Mouse (Mus musculus) CH12.LX (cell line): ENCODE measurements around the gene Rreb1. TPM values are rescaled to one million over a fixed set of nuclear protein-coding genes. Genes with fewer than 3 reads are reported as not detected.
A peak's percentile ranks its signal among the peaks of the same experiment; 100 is the strongest.

Source experiments
- DNase-seq: peaks from one replicate; pipeline ENCODE4 v3.0.0-alpha.2; 2013; ENCODE audit errors: extremely low read depth
- H3K27ac ChIP-seq: 2 replicates; pipeline ENCODE4 v1.5.1; 2012; ENCODE audit warnings: low read depth, mild to moderate bottlenecking, control low read depth, moderate library complexity; ENCODE audit not compliant: insufficient read depth
- H3K27me3 ChIP-seq: replicated peaks from 2 replicates; pipeline ENCODE3; 2012; ENCODE audit warnings: inconsistent platforms
- H3K36me3 ChIP-seq, 2 experiments: replicated peaks in 1 of 2; 2 replicates each; pipeline versions ENCODE3 to v1.6.1; 2012; ENCODE audit warnings: inconsistent platforms in 1 of 2, low read length in 1 of 2, mild to moderate bottlenecking in 1 of 2, mixed read lengths in 1 of 2, moderate library complexity in 1 of 2; ENCODE audit not compliant: control insufficient read depth in 1 of 2, insufficient read depth in 1 of 2
- H3K4me1 ChIP-seq, 2 experiments: 2 replicates each; pipeline ENCODE4 v1.6.1; 2012; ENCODE audit warnings: inconsistent platforms in 1 of 2, moderate library complexity in 1 of 2; ENCODE audit not compliant: insufficient read depth in 2 of 2, control insufficient read depth in 1 of 2
- H3K4me2 ChIP-seq: 2 replicates; pipeline ENCODE4 v1.6.1; 2012; ENCODE audit warnings: low read depth, mild to moderate bottlenecking, control low read depth; ENCODE audit not compliant: poor library complexity, insufficient read depth, severe bottlenecking
- H3K4me3 ChIP-seq, 3 experiments: fragments of 150-350 bp in 1 of 3; sonication (generic) in 1 of 3; replicated peaks in 1 of 3; 2 replicates each; pipeline versions ENCODE3 to v1.5.1; 2011 to 2012; ENCODE audit warnings: low read depth in 2 of 3, low read length in 2 of 3, mild to moderate bottlenecking in 2 of 3, moderate library complexity in 2 of 3, control low read depth in 1 of 3, improper control_type of control experiment in 1 of 3, inconsistent platforms in 1 of 3, mixed read lengths in 1 of 3; ENCODE audit not compliant: poor library complexity in 1 of 3
- H3K79me2 ChIP-seq: replicated peaks from 2 replicates; pipeline ENCODE4 v1.6.1; 2012; ENCODE audit warnings: mild to moderate bottlenecking, moderate library complexity; ENCODE audit not compliant: control insufficient read depth, poor library complexity, insufficient read depth, severe bottlenecking; ENCODE audit errors: extremely low read depth
- H3K9ac ChIP-seq: 2 replicates; pipeline ENCODE4 v1.6.1; 2012; ENCODE audit warnings: low read depth, mild to moderate bottlenecking, control low read depth, moderate library complexity; ENCODE audit not compliant: insufficient read depth
- H3K9me3 ChIP-seq: replicated peaks from 2 replicates; pipeline ENCODE3; 2012; ENCODE audit warnings: low read length, inconsistent platforms, mixed read lengths
- BHLHE40 ChIP-seq: IDR thresholded peaks from 2 replicates; pipeline ENCODE4 v1.6.1; 2011; ENCODE audit warnings: mild to moderate bottlenecking, low read depth, low read length, improper control_type of control experiment
- CHD1 ChIP-seq: IDR thresholded peaks from 2 replicates; pipeline ENCODE4 v1.6.1; 2012; ENCODE audit warnings: low read depth, low read length, improper control_type of control experiment, inconsistent platforms
- CHD2 ChIP-seq: IDR thresholded peaks from 2 replicates; pipeline ENCODE4 v1.6.1; 2011; ENCODE audit warnings: low read length, improper control_type of control experiment
- ELF1 ChIP-seq: IDR thresholded peaks from 2 replicates; pipeline ENCODE4 v1.6.1; 2014; ENCODE audit warnings: low read depth, mild to moderate bottlenecking, inconsistent platforms, low read length, improper control_type of control experiment
- EP300 ChIP-seq: IDR thresholded peaks from 2 replicates; pipeline ENCODE4 v1.6.1; 2011; ENCODE audit warnings: low read length, improper control_type of control experiment
- ETS1 ChIP-seq: conservative IDR thresholded peaks from 2 replicates; pipeline ENCODE4 v1.6.1; 2012; ENCODE audit warnings: low read depth, mild to moderate bottlenecking, inconsistent platforms, low read length, improper control_type of control experiment, moderate library complexity
- HCFC1 ChIP-seq: IDR thresholded peaks from 2 replicates; pipeline ENCODE4 v1.6.1; 2012; ENCODE audit warnings: low read depth, mild to moderate bottlenecking, inconsistent platforms, low read length, improper control_type of control experiment
- MAFK ChIP-seq: IDR thresholded peaks from 2 replicates; pipeline ENCODE4 v1.6.1; 2011; ENCODE audit warnings: low read length, improper control_type of control experiment; ENCODE audit not compliant: insufficient replicate concordance
- MAZ ChIP-seq: IDR thresholded peaks from 2 replicates; pipeline ENCODE4 v1.6.1; 2012; ENCODE audit warnings: low read depth, mild to moderate bottlenecking, inconsistent platforms, low read length, improper control_type of control experiment, moderate library complexity
- PAX5 ChIP-seq: IDR thresholded peaks from 2 replicates; pipeline ENCODE4 v1.6.1; 2012; ENCODE audit warnings: low read length, inconsistent platforms, mixed read lengths
- POLR2A ChIP-seq: IDR thresholded peaks from 2 replicates; pipeline ENCODE4 v1.6.1; 2011; ENCODE audit warnings: low read depth, mild to moderate bottlenecking, improper control_type of control experiment, low read length
- SMC3 ChIP-seq: IDR thresholded peaks from 2 replicates; pipeline ENCODE4 v1.6.1; 2011; ENCODE audit warnings: low read depth, low read length, improper control_type of control experiment
- TCF12 ChIP-seq: IDR thresholded peaks from 2 replicates; pipeline ENCODE4 v1.6.1; 2014; ENCODE audit warnings: low read depth, mild to moderate bottlenecking, inconsistent platforms, low read length, improper control_type of control experiment
- USF1 ChIP-seq: IDR thresholded peaks from 2 replicates; pipeline ENCODE4 v1.6.1; 2014; ENCODE audit warnings: low read depth, mild to moderate bottlenecking, inconsistent platforms, low read length, improper control_type of control experiment
- USF2 ChIP-seq: conservative IDR thresholded peaks from 2 replicates; pipeline ENCODE4 v1.6.1; 2011; ENCODE audit warnings: low read depth, low read length, improper control_type of control experiment
- ZC3H11A ChIP-seq: IDR thresholded peaks from 2 replicates; pipeline ENCODE4 v1.6.1; 2012; ENCODE audit warnings: low read depth, mild to moderate bottlenecking, inconsistent platforms, low read length, improper control_type of control experiment
- ZNF384 ChIP-seq: IDR thresholded peaks from 2 replicates; pipeline ENCODE4 v1.6.1; 2012; ENCODE audit warnings: low read depth, low read length, improper control_type of control experiment, inconsistent platforms
- dilution Hi-C: fragments of 300-500 bp; cut with MboI; formaldehyde crosslinking; loops from 2 replicates; pipeline ENCODE4 v1.14.3; 2020; ENCODE audit warnings: low sequenced_read_pairs; ENCODE audit not compliant: extremely low pct_unique_long_range_greater_than_20kb, extremely low pct_ligation_motif_present
- in situ Hi-C: fragments of 300-500 bp; cut with MboI; formaldehyde crosslinking; loops from 3 replicates; pipeline ENCODE4 v1.14.3; 2019; ENCODE audit warnings: low sequenced_read_pairs, low pct_ligation_motif_present, low pct_unique_long_range_greater_than_20kb, mixed read lengths
- polyA plus RNA-seq: library from polyadenylated mRNA; unstranded; fragments of >175 nt; gene quantifications from 2 replicates; pipeline ENCODE4 v1.2.1, GENCODE M21; 2012; ENCODE audit warnings: low read depth; ENCODE audit not compliant: insufficient read length
- total RNA-seq, 2 experiments: library from RNA; depleted of rRNA; stranded (reverse); fragments of 300-350 nt in 1 of 2; fragments of >200 nt in 1 of 2; gene quantifications; 2 replicates each; pipeline ENCODE4 v1.2.3; 2012 to 2014

Rreb1 gene
- total and polyA plus RNA-seq, 3 experiments, result 1.0 to 10.2 (median 5.3) TPM

DNA sequence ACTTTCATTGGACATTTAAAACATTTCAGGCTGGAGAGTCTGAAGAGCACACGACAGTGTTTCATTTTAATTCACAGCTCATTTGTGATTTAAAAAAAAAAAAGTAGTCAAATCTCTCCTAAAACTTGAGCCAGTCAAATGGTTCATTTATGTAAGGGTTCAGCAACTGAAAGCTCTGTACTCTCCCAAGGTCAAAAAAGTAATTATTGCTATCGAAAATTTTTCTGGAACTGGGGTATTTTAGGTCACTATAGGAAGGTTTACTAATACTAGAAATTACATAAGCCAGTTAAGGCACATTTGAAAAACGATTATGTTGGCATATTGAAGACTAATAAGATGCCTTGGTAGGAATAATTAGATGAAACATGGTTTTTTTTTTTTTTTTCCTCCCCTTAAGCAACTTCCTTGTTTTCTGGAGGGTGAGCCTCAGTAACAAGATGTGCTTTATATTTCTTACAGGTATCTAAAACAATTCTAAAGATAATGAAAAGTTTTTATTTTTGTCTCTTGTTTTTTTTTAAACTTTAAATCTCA, 77.1 kb downstream of the Rreb1 start:
- TF ChIP-seq ZNF384 (peak; percentile 81), TCF12 (0 out of 2 replicates have a peak, but pooled peaks have one; percentile 5), CHD2 (no peak), CHD1 (peak; percentile 76; the same call in 1 of the 2 replicates)
- Histone ChIP-seq H3K4me2 (peak overlapping the region; percentile 53), H3K27me3 (no peaks in the 10 kb centered on the region), H3K4me1 (peaks cover 18 to 60% of the 10 kb centered on the region in 2 experiments), H3K9ac (peak overlapping the region; percentile 42; the same call in 1 of the 2 replicates), H3K9me3 (no peaks in the 10 kb centered on the region), H3K36me3 (peaks cover 0 to under 1% of the 10 kb centered on the region in 2 experiments), H3K27ac (no peak overlapping the region; the same call in 1 of the 2 replicates), H3K79me2 (peaks cover 48% of the 10 kb centered on the region), H3K4me3 (peak overlapping the region; percentile 29 to 57 (median 49))
- dilution Hi-C loops, result no loop called here
- DNase-seq, result no peak
- in situ Hi-C loops, result no loop called here

DNA sequence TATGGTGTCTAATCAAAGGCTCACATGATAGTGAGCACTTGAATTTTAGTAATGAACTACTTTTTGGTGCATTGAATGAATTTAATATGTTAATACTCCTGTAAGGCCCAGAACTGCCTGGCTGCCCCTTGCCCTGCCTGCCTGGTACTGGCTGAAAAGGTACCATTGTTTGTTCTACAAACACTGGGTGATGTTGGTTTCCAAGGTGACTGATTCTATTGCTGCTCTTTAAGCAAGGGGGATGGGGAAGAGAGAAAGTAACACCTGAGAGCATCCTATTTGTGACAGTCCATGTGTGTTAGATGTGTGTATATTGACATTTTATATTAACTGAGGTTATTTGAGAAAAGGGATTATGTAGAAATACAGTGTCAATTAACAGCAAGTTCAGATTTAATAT, 77.6 kb downstream of the Rreb1 start:
- no peak overlapping the region for H3K27ac ChIP-seq
- peaks cover 50% of the 10 kb centered on the region for H3K79me2 ChIP-seq
- DNase-seq, result peak; percentile 51
- no peaks in the 10 kb centered on the region for H3K36me3 ChIP-seq
- H3K27me3 ChIP-seq, result no peaks in the 10 kb centered on the region
- H3K4me3 ChIP-seq, result no peak overlapping the region
- H3K4me1 ChIP-seq, result peaks cover 18 to 61% of the 10 kb centered on the region in 2 experiments
- dilution Hi-C loops, result no loop called here
- no peak for TF ChIP-seq HCFC1
- no peak for TF ChIP-seq EP300
- no peak for TF ChIP-seq PAX5
- no peak for TF ChIP-seq BHLHE40
- no peak for TF ChIP-seq USF2
- TF ChIP-seq POLR2A, result no peak
- TF ChIP-seq MAFK, result no peak
- TF ChIP-seq ZC3H11A, result no peak
- TF ChIP-seq CHD1, result no peak
- TF ChIP-seq, all 38 proteins: peak for 0
- in situ Hi-C loops, result no loop called here
- H3K9ac ChIP-seq, result no peak overlapping the region
- H3K9me3 ChIP-seq, result no peaks in the 10 kb centered on the region
- H3K4me2 ChIP-seq, result peak overlapping the region; percentile 53; the same call in 1 of the 2 replicates

DNA sequence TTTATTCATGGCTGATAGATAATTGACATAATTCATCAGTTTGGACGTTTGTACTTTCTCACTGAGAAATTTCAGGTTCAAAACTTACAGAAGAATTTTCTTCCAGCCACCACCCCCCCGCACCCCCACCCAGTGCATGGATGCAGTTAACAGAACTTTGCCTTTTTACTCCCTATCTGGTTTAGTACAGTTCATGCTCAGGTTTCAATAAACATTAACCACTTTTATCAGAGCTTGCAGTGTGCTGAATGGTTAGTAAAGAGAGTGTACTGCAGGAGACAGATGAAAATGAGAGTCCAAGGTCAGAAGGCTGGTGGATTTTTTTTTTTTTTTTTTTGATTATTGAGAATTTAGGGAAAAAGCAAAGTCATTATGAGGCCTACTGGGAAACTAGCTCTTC, 78.3 kb downstream of the Rreb1 start:
- H3K27ac ChIP-seq, result no peak overlapping the region
- DNase-seq, result no peak
- H3K36me3 ChIP-seq, result no peaks in the 10 kb centered on the region
- H3K4me3 ChIP-seq, result peak overlapping the region; percentile 25 to 59 (median 54)
- peak overlapping the region; percentile 46 for H3K9ac ChIP-seq
- no peaks in the 10 kb centered on the region for H3K9me3 ChIP-seq
- peaks cover 22 to 61% of the 10 kb centered on the region in 2 experiments for H3K4me1 ChIP-seq
- in situ Hi-C loops, result no loop called here
- H3K4me2 ChIP-seq, result peak overlapping the region; percentile 25
- dilution Hi-C loops, result no loop called here
- TF ChIP-seq MAZ (no peak), SMC3 (no peak), CHD2 (no peak), PAX5 (no peak), ZNF384 (no peak), USF1 (no peak), ETS1 (no peak), ELF1 (no peak)
- no peaks in the 10 kb centered on the region for H3K27me3 ChIP-seq
- H3K79me2 ChIP-seq, result peaks cover 57% of the 10 kb centered on the region
